Mouse (Mus musculus) layer of hippocampus, adult 9-11 months (tissue): ENCODE data around the gene Hoxc6.

ENCODE experiments used
- DNase-seq: peaks from one replicate; pipeline ENCODE4 v3.0.0; 2022

Gene Hoxc6

GRCm38 (mm10) chr15:103014166-103015008, 16.3 kb downstream of the Hoxc6 start:
- no peak for DNase-seq

DNA sequence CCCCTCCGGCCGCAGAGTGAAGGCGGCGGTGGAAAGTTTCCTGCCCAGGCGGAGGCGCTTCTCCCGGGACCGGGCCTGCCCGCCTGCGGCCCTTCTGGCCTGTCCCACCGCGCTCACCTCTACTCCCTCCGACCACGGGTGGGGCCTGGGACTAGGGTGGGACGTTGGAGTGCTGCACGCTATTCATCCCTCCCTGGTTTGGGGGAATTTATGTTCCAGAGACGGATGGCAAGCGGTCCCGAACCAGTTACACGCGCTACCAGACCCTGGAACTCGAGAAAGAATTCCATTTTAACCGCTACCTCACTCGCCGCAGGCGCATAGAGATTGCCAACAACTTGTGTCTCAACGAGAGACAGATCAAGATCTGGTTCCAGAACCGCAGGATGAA, 16.9 kb downstream of the Hoxc6 start:
- no peak for DNase-seq

- no peak for DNase-seq
Observed at GRCm38 (mm10) chr15:103015406-103016166, 17.5 kb downstream of the Hoxc6 start.

GRCm38 (mm10) chr15:103018636-103019035, 20.6 kb downstream of the Hoxc6 start, which contains the start of gene Hoxc4:
Hoxc4 (plus strand) TSS chr15:103018934.
- DNase-seq = no peak

GRCm38 (mm10) chr15:103020899-103021418, 22.9 kb downstream of the Hoxc6 start:
- DNase-seq = no peak

GRCm38 (mm10) chr15:103021544-103021943, 23.5 kb downstream of the Hoxc6 start:
- no peak for DNase-seq

- DNase-seq = no peak
Observed at GRCm38 (mm10) chr15:103024131-103024530, 26.1 kb downstream of the Hoxc6 start.

DNA sequence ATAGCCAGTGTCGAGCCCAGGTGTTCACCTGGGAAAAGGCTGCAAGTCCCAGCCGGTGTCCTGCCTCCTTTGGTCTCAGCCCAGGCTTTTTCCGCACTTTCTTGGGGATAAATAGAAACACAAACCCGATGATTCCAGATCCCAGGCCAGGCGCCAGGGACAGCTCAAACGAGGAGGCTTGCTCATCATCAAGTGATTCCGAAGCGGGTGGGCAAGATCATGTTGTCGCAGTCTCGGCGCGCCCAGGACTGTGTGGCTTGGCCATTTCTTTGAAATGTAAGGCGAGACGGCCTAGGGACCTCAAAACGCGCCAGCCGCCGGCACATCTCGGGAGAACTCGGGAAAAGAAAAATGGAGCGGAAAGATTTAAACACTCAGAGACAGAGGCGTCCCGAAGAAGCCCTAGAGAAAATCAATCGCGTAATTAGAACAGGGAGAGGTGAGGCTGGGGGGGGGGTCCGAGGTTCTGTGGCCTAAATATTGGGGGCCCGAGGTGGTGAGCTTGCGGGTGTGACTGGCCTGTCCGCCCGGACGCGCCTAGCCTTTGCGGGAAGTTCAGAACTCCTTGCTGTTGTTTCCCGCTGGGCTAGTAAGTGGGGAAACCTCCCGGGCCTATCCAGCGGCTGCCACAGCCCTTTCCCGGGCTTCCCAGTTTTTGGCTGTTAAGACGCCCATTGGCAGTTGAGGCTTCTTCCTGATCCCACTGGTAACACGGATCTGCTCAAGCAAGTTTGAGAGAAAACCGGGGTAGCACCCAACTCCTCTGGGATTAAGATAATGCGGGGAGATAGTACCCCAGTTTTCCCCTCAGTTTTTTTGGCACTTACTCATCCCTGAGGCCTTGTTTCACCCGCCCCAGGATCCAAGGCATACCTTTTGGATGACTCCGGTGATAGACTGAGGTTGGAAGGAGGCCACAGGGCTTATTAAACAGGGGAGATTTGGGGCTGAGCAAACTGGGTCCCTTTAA, 29.5 kb downstream of the Hoxc6 start:
- no peak for DNase-seq

DNA sequence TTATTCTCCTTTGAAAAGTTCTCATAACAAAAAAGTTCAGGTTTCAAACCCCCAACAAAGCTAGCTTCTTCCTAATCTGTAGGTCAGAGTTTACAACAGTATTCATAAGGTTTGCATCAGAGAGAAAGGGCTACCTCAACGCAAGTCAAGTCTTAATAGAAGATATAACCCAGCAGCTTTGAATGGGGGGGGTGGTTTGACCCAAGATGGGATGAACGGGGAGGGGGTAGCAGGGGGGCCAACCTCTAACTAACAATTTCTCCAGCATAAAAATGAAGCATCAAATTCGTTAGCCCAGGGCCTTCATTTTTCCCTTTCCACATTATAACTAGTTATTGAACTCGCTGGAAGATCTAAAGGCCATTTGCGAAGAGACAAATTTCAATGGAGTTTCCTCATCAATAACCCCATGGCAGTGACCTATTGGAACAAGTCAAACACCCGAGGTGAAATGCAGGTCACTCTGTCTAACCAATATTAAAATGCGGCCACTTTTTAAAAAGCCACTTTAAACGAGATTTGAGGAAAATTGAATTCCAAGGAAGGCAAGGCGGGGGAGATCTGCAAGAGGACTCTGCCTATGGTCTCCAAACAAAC, 31.0 kb downstream of the Hoxc6 start:
- no peak for DNase-seq

GRCm38 (mm10) chr15:103030142-103030541, 32.1 kb downstream of the Hoxc6 start:
- no peak for DNase-seq

DNA sequence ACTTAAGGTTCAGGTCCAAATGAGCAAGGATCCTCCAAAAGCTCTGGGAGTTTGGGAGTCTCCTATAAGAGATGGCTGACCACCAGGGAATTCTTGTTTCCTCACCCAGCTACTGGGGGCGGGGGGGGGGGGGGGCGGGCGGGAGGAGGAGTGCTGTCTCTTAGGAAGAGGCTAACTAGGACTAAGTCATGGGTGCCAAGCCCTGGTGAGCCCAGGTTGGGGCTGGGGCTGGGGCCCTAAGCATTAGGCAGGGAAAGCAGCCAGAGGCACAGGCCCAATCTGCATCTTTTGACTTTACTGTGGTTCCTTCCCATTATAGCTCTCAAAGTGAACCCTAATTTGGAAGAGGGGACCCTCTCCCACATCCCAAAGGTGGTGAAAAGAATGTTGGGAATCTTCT, 34.1 kb downstream of the Hoxc6 start:
- DNase-seq = no peak

DNA sequence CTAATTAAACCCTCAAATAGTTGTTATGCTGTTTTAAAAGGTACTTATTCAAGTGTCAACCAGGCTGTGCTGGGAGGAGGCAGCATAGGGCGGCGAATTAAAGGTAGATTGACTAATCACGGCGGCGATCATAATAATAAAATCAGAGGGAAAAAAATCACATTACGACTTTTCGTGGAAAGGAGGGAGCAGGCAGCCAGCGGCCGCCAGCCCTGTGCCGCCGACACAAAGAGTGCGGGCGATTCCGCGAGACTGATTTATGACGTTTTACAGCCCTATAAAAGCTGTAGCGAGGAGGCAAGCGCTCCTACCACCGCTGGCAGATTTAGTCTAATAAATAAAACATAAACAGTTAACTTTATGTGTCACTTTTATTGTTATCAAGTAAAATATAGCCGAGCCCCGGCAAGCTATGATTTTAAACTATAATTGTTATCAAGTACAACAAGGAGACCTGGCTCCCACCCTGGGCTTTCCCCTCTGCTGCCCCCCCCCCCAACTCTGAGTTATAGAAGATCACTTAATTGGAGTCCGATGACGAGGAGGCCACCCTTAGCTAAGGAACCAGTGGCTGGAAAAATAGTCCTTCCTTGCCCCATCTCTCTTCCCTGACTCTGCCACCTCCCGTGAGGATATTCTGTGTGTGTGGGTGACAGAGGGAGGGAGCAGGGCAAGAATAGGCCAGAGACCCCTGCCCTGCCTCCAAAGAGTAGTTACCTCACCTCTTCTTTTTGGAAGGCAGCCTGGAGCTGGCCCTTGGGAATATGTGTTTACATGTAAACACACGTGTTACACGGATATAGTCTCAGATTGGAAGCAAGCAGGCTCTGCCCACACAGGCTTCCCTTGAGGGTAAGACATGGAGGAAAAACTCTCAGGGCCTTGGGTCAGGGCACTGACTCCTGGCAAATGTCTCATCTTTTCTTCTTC, 34.9 kb downstream of the Hoxc6 start:
- DNase-seq = no peak

- DNase-seq = no peak
Observed at GRCm38 (mm10) chr15:103034043-103034806, 36.2 kb downstream of the Hoxc6 start.

- no peak for DNase-seq
Observed at GRCm38 (mm10) chr15:103034807-103035547, 36.9 kb downstream of the Hoxc6 start.

DNA sequence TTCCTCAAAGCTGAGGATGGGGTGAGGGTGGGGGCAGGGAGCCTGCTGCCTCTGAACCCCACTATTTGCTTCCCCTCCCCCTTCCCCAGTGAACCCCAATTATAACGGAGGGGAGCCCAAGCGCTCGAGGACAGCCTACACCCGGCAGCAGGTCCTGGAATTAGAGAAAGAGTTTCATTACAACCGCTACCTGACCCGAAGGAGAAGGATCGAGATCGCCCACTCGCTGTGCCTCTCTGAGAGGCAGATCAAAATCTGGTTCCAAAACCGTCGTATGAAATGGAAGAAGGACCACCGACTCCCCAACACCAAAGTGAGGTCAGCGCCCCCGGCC, 37.5 kb downstream of the Hoxc6 start:
- no peak for DNase-seq

DNA sequence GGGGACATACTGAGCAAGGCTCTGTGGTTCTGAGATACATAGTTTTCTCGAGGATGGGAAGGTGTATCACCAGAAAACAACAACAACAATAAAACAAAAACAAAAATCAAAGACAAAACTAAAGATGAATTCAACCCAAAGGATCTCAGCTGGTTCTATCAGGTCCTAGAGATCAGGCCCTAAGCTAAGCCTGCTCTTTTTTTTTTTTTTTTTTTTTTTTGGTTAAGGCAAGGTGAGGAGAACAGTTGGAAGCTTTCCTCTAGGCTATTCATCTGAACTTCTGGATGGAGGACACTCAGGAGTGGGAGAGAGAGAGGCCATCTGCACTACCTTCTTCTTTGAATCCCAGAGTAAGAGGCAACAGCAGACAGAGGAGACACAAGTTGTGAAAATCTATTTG, 39.5 kb downstream of the Hoxc6 start:
- no peak for DNase-seq

DNA sequence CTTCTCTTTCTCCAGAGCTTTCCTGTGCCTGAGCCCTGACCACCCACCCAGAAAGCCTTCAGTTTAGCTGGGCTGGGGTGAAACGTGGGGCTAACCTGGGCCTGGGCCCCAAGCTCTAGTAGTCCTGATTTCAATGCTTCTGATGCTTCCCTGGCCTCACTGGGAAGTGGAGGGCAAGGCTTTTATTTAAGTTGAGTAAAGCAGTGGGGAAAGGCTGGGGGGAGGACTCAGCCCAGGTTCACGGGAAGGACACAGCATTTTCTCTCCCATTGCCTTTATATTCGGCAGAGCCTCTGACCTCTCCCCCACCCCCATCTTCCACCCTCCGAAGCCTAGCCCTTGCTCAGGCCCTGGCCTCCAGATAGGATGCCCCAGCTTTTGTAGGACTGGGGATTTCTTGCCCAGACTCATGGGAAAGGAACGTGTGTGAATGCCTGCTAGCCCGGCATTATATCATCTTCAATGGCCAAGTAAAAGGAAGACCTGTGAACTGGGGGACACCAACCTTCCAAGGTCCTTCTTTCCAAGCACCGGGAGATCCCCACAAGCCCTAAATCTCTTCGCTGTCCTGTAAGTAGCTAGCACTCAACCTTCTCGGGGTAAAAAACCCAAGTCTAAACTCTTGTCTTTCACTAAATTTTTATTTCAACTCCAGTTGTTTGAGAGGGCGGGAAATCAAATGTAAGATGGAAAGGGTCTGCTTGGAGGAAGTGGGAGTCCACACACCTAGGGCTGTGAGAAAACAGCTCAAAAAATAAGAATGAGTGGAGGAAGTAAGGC, 40.8 kb downstream of the Hoxc6 start:
- DNase-seq = no peak

- no peak for DNase-seq
Observed at GRCm38 (mm10) chr15:103039609-103040008, 41.6 kb downstream of the Hoxc6 start.

GRCm38 (mm10) chr15:103040601-103041000, 42.5 kb downstream of the Hoxc6 start:
- DNase-seq = no peak
